ENCODE assay signal across 27 mouse cellular contexts in genomic region chr2:175172123-175172522, GRCm38 (mm10). TPM values are rescaled to one million over a fixed set of nuclear protein-coding genes. Genes with fewer than 3 reads are reported as not detected.
"Had no signal": no experiment of that assay in that cellular context is flagged by ENCODE, and none has a peak within 500 bp of the region (broad histone marks: within the 10 kb centered on the region; RNA-seq: fewer than 3 reads in every experiment).

No protein-coding gene starts in this region.

- H3K27ac ChIP-seq: embryonic facial prominence, embryonic 10.5 days; embryonic facial prominence, embryonic 12.5 days; embryonic facial prominence, embryonic 13.5 days; embryonic facial prominence, embryonic 15.5 days; forebrain, embryonic 10.5 days; forebrain, embryonic 12.5 days; forebrain, embryonic 13.5 days; forebrain, embryonic 15.5 days; gastrocnemius, adult 2 months; heart, adult 2 months had no signal

- H3K36me3 ChIP-seq: embryonic facial prominence, embryonic 10.5 days; embryonic facial prominence, embryonic 12.5 days; embryonic facial prominence, embryonic 13.5 days; embryonic facial prominence, embryonic 15.5 days; forebrain, embryonic 10.5 days; forebrain, embryonic 12.5 days; forebrain, embryonic 15.5 days had no signal

- DNase-seq: cerebellum, adult 8-10 months; cerebellum, adult 9-10 months; cerebellum, adult 9-11 months; cerebellum, postnatal 10 days; cerebellum, postnatal 14 days; cerebellum, postnatal 25 days; cerebellum, postnatal 36 days; embryo, embryonic 11 days; forebrain, postnatal 0 days; gastrocnemius, adult 2 months; gastrocnemius, postnatal 10 days; gastrocnemius, postnatal 14 days; gastrocnemius, postnatal 25 days; gastrocnemius, postnatal 36 days; heart, adult 18-20 months; heart, adult 2 months had no signal

- H3K9ac ChIP-seq: embryonic facial prominence, embryonic 12.5 days; embryonic facial prominence, embryonic 13.5 days; embryonic facial prominence, embryonic 15.5 days; forebrain, embryonic 12.5 days; forebrain, embryonic 13.5 days; forebrain, embryonic 15.5 days; forebrain, postnatal 0 days had no signal

- H3K9me3 ChIP-seq: embryonic facial prominence, embryonic 10.5 days; embryonic facial prominence, embryonic 12.5 days; embryonic facial prominence, embryonic 13.5 days; embryonic facial prominence, embryonic 15.5 days; forebrain, embryonic 12.5 days; forebrain, embryonic 13.5 days; forebrain, embryonic 15.5 days had no signal

- H3K4me2 ChIP-seq: embryonic facial prominence, embryonic 12.5 days; embryonic facial prominence, embryonic 13.5 days; embryonic facial prominence, embryonic 15.5 days; forebrain, embryonic 12.5 days; forebrain, embryonic 13.5 days; forebrain, embryonic 15.5 days had no signal

- ATAC-seq: forebrain, embryonic 13.5 days; forebrain, embryonic 14.5 days; forebrain, embryonic 15.5 days; forebrain, embryonic 16.5 days; forebrain, postnatal 0 days had no signal

- H3K27me3 ChIP-seq: embryonic facial prominence, embryonic 12.5 days; embryonic facial prominence, embryonic 13.5 days; embryonic facial prominence, embryonic 15.5 days; forebrain, embryonic 12.5 days; forebrain, embryonic 13.5 days; forebrain, embryonic 15.5 days had no signal

- H3K4me3 ChIP-seq: embryonic facial prominence, embryonic 10.5 days; embryonic facial prominence, embryonic 12.5 days; embryonic facial prominence, embryonic 13.5 days; embryonic facial prominence, embryonic 15.5 days; erythroblast, embryonic 14.5 days; forebrain, embryonic 10.5 days; forebrain, embryonic 12.5 days; forebrain, embryonic 13.5 days; forebrain, embryonic 15.5 days; gastrocnemius, adult 2 months; heart, adult 2 months had no signal

- H3K4me1 ChIP-seq: embryonic facial prominence, embryonic 10.5 days; embryonic facial prominence, embryonic 12.5 days; embryonic facial prominence, embryonic 13.5 days; embryonic facial prominence, embryonic 15.5 days; forebrain, embryonic 10.5 days; forebrain, embryonic 12.5 days; forebrain, embryonic 13.5 days; forebrain, embryonic 15.5 days had no signal

RNA-seq across cellular contexts. Expression of gene Gm14443, which starts 3.5 kb away (rescaled TPM):
- polyA plus RNA-seq: erythroblast, embryonic 14.5 days had no signal

RNA-seq across cellular contexts. Expression of gene Gm14399, which starts 30.3 kb away (rescaled TPM):
- polyA plus RNA-seq: erythroblast, embryonic 14.5 days had no signal
